Mouse (Mus musculus) heart, embryonic 12.5 days (tissue): ENCODE results near the gene Stard13. TPM values are rescaled to one million over a fixed set of nuclear protein-coding genes. Genes with fewer than 3 reads are reported as not detected.

ENCODE experiments used
- ATAC-seq: fragments of 200-750 bp; cut with Nextera tagmentation; 2 replicates; pipeline ENCODE4 v1.8.0; 2017; ENCODE audit warnings: moderate TSS enrichment, moderate library complexity; ENCODE audit not compliant: insufficient number of reproducible peaks, low FRiP score
- H3K27ac ChIP-seq: fragments of 300-500 bp; sonication (generic); 2 replicates; pipeline ENCODE4 v1.5.1; 2016; ENCODE audit warnings: mild to moderate bottlenecking, moderate library complexity; ENCODE audit not compliant: poor library complexity, severe bottlenecking
- H3K27me3 ChIP-seq: fragments of 300-500 bp; sonication (generic); replicated peaks from 2 replicates; pipeline ENCODE4 v1.6.1; 2016; ENCODE audit warnings: mild to moderate bottlenecking, moderate library complexity
- H3K36me3 ChIP-seq: fragments of 300-500 bp; sonication (generic); 2 replicates; pipeline ENCODE4 v1.6.1; 2016; ENCODE audit warnings: mild to moderate bottlenecking, moderate library complexity
- H3K4me1 ChIP-seq: fragments of 300-500 bp; sonication (generic); replicated peaks from 2 replicates; pipeline ENCODE4 v1.6.1; 2016; ENCODE audit warnings: mild to moderate bottlenecking
- H3K4me2 ChIP-seq: fragments of 300-500 bp; sonication (generic); 2 replicates; pipeline ENCODE4 v1.6.1; 2016; ENCODE audit warnings: mild to moderate bottlenecking, moderate library complexity
- H3K4me3 ChIP-seq: fragments of 300-500 bp; sonication (generic); 2 replicates; pipeline ENCODE4 v1.5.1; 2016; ENCODE audit warnings: mild to moderate bottlenecking
- H3K9ac ChIP-seq: fragments of 300-500 bp; sonication (generic); 2 replicates; pipeline ENCODE4 v1.6.1; 2016; ENCODE audit warnings: mild to moderate bottlenecking, moderate library complexity
- H3K9me3 ChIP-seq: fragments of 300-500 bp; sonication (generic); replicated peaks from 2 replicates; pipeline ENCODE4 v1.6.1; 2016; ENCODE audit warnings: mild to moderate bottlenecking, moderate library complexity
- WGBS: fragments of 180-500 bp; shearing (Covaris S2); methylation state at CpG from one replicate; pipeline ENCODE4 v1.1.7; 2016; 5-methylcytosine and 5-hydroxymethylcytosine counted together
- polyA plus RNA-seq: library from polyadenylated mRNA; unstranded; fragments of >200 nt; fragmentation: Nextera tagmentation; extraction: Ambion mirVana; gene quantifications from 2 replicates; pipeline ENCODE4 v1.2.1, GENCODE M21; 2016

The Stard13 gene
- polyA plus RNA-seq, 1 experiment from 2014 or later: 3.2 TPM

GRCm38 (mm10) chr5:151142671-151143601, 90.7 kb downstream of the Stard13 start:
- H3K27ac ChIP-seq: peak overlapping the region; percentile 72
- H3K4me3 ChIP-seq: no peak overlapping the region
- peak overlapping the region; percentile 22; the same call in 1 of the 2 replicates for H3K9ac ChIP-seq
- no peaks in the 10 kb centered on the region for H3K27me3 ChIP-seq
- no peak for ATAC-seq
- H3K36me3 ChIP-seq: no peaks in the 10 kb centered on the region
- peaks cover 26% of the 10 kb centered on the region for H3K4me1 ChIP-seq
- H3K9me3 ChIP-seq: peaks cover 3% of the 10 kb centered on the region; the same call in 1 of the 2 replicates
- WGBS: 27% methylated on average over 11 of the region's 11 CpGs
- no peak overlapping the region for H3K4me2 ChIP-seq

GRCm38 (mm10) chr5:151142241-151142640, 91.4 kb downstream of the Stard13 start:
- H3K4me3 ChIP-seq: no peak overlapping the region
- H3K36me3 ChIP-seq: no peaks in the 10 kb centered on the region
- peaks cover 26% of the 10 kb centered on the region for H3K4me1 ChIP-seq
- H3K27me3 ChIP-seq: no peaks in the 10 kb centered on the region
- H3K9me3 ChIP-seq: peaks cover 3% of the 10 kb centered on the region; the same call in 1 of the 2 replicates
- ATAC-seq: no peak
- WGBS: 33% methylated on average over 5 of the region's 5 CpGs
- H3K9ac ChIP-seq: no peak overlapping the region
- H3K27ac ChIP-seq: no peak overlapping the region
- H3K4me2 ChIP-seq: no peak overlapping the region

- WGBS: 25% methylated on average over 5 of the region's 5 CpGs
- no peaks in the 10 kb centered on the region for H3K36me3 ChIP-seq
- H3K27ac ChIP-seq: no peak overlapping the region
- no peaks in the 10 kb centered on the region for H3K27me3 ChIP-seq
- peaks cover 30% of the 10 kb centered on the region for H3K4me1 ChIP-seq
- H3K4me2 ChIP-seq: no peak overlapping the region
- no peak overlapping the region for H3K4me3 ChIP-seq
- ATAC-seq: no peak
- H3K9me3 ChIP-seq: peaks cover 3% of the 10 kb centered on the region; the same call in 1 of the 2 replicates
- H3K9ac ChIP-seq: no peak overlapping the region
Measured at GRCm38 (mm10) chr5:151137901-151138300, 95.7 kb downstream of the Stard13 start.

- Histone ChIP-seq H3K9ac (no peak overlapping the region), H3K4me2 (no peak overlapping the region), H3K27ac (no peak overlapping the region), H3K9me3 (peaks cover 3% of the 10 kb centered on the region; the same call in 1 of the 2 replicates), H3K36me3 (no peaks in the 10 kb centered on the region), H3K27me3 (no peaks in the 10 kb centered on the region), H3K4me1 (peaks cover 26% of the 10 kb centered on the region), H3K4me3 (no peak overlapping the region)
- WGBS: 75% methylated on average over 4 of the region's 4 CpGs
- ATAC-seq: no peak
Measured at GRCm38 (mm10) chr5:151137311-151137710, 96.3 kb downstream of the Stard13 start.

GRCm38 (mm10) chr5:151135965-151136364, 97.7 kb downstream of the Stard13 start:
- Histone ChIP-seq H3K4me2 (no peak overlapping the region), H3K36me3 (no peaks in the 10 kb centered on the region), H3K27ac (peak overlapping the region; percentile 59), H3K9ac (no peak overlapping the region), H3K4me1 (peaks cover 17% of the 10 kb centered on the region), H3K27me3 (no peaks in the 10 kb centered on the region), H3K9me3 (peaks cover 3% of the 10 kb centered on the region; the same call in 1 of the 2 replicates), H3K4me3 (no peak overlapping the region)
- ATAC-seq: no peak
- 22% methylated on average over 6 of the region's 6 CpGs for WGBS

- Histone ChIP-seq H3K36me3 (no peaks in the 10 kb centered on the region), H3K4me3 (no peak overlapping the region), H3K4me1 (peaks cover 17% of the 10 kb centered on the region), H3K4me2 (no peak overlapping the region), H3K9ac (no peak overlapping the region), H3K27me3 (no peaks in the 10 kb centered on the region), H3K27ac (peak overlapping the region; percentile 16; the same call in 1 of the 2 replicates), H3K9me3 (peaks cover 3% of the 10 kb centered on the region; the same call in 1 of the 2 replicates)
- WGBS: 56% methylated on average over 8 of the region's 8 CpGs
- ATAC-seq: no peak; the same call in 1 of the 2 replicates
Measured at GRCm38 (mm10) chr5:151135078-151135826, 98.4 kb downstream of the Stard13 start.

- no peak for ATAC-seq
Measured at GRCm38 (mm10) chr5:151134202-151134601, 99.4 kb downstream of the Stard13 start.

GRCm38 (mm10) chr5:151133744-151134143, 99.9 kb downstream of the Stard13 start:
- no peaks in the 10 kb centered on the region for H3K9me3 ChIP-seq
- no peak overlapping the region for H3K27ac ChIP-seq
- no peak overlapping the region for H3K9ac ChIP-seq
- WGBS: 88% methylated on average over 14 of the region's 14 CpGs
- no peaks in the 10 kb centered on the region for H3K36me3 ChIP-seq
- no peak overlapping the region for H3K4me3 ChIP-seq
- H3K4me1 ChIP-seq: peaks cover 17% of the 10 kb centered on the region
- H3K27me3 ChIP-seq: no peaks in the 10 kb centered on the region
- ATAC-seq: no peak
- no peak overlapping the region for H3K4me2 ChIP-seq

More at GRCm38 (mm10) chr5:151134202-151134601, 99.4 kb downstream of the Stard13 start:
- H3K27me3 ChIP-seq: no peaks in the 10 kb centered on the region
- no peak overlapping the region for H3K4me2 ChIP-seq
- no peaks in the 10 kb centered on the region for H3K36me3 ChIP-seq
- no peak overlapping the region for H3K9ac ChIP-seq
- no peaks in the 10 kb centered on the region for H3K9me3 ChIP-seq
- no peak overlapping the region for H3K27ac ChIP-seq
- 83% methylated on average over 4 of the region's 4 CpGs for WGBS
- H3K4me1 ChIP-seq: peaks cover 17% of the 10 kb centered on the region
- no peak overlapping the region for H3K4me3 ChIP-seq

- Histone ChIP-seq H3K27me3 (no peaks in the 10 kb centered on the region), H3K4me2 (no peak overlapping the region), H3K9me3 (no peaks in the 10 kb centered on the region), H3K4me1 (peaks cover 4% of the 10 kb centered on the region; the same call in 1 of the 2 replicates), H3K36me3 (no peaks in the 10 kb centered on the region), H3K9ac (no peak overlapping the region), H3K4me3 (no peak overlapping the region), H3K27ac (no peak overlapping the region)
- ATAC-seq: no peak
- WGBS: 44% methylated on average over 2 of the region's 2 CpGs
Measured at GRCm38 (mm10) chr5:151129762-151130161, 103.9 kb downstream of the Stard13 start.

- WGBS: 40% methylated on average over 6 of the region's 6 CpGs
- H3K27me3 ChIP-seq: no peaks in the 10 kb centered on the region
- peak overlapping the region; percentile 6; the same call in 1 of the 2 replicates for H3K4me2 ChIP-seq
- H3K4me3 ChIP-seq: no peak overlapping the region
- H3K4me1 ChIP-seq: peaks cover 4% of the 10 kb centered on the region; the same call in 1 of the 2 replicates
- H3K9me3 ChIP-seq: no peaks in the 10 kb centered on the region
- H3K9ac ChIP-seq: no peak overlapping the region
- no peak for ATAC-seq
- H3K27ac ChIP-seq: no peak overlapping the region
- H3K36me3 ChIP-seq: no peaks in the 10 kb centered on the region
Measured at GRCm38 (mm10) chr5:151127298-151127717, 106.3 kb downstream of the Stard13 start.

GRCm38 (mm10) chr5:151126608-151127005, 107.0 kb downstream of the Stard13 start:
- Histone ChIP-seq H3K36me3 (no peaks in the 10 kb centered on the region), H3K27ac (no peak overlapping the region), H3K4me1 (peaks cover 4% of the 10 kb centered on the region; the same call in 1 of the 2 replicates), H3K27me3 (no peaks in the 10 kb centered on the region), H3K9ac (no peak overlapping the region), H3K4me2 (no peak overlapping the region), H3K9me3 (no peaks in the 10 kb centered on the region), H3K4me3 (no peak overlapping the region)
- 76% methylated on average over 10 of the region's 10 CpGs for WGBS
- no peak for ATAC-seq
